Mouse (Mus musculus) cerebellum, adult 9-10 months (tissue): ENCODE data around the gene Nipal1.

Experiments used
- DNase-seq: peaks from one replicate; pipeline ENCODE4 v3.0.0; 2022

Gene Nipal1

DNA sequence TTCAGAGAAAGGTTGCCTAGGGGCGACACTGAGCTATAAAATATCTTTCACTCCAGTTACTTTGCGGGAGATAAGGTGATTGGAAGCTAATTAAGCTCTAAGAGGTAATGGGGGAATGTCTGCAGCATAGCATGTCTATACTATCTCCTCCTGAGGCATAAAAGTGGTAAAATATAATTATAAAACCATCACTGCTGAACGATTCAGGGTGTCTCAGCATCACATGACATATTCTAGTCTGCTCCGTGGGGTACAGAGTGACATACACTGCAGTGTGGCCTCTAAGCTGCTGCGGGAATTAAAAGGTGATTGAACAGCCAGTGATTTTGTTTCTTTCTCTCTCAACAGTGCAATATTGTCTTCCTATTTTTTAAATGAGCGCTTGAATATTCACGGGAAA is 18.8 kb downstream of the Nipal1 start:
- DNase-seq = no peak

GRCm38 (mm10) chr5:72668351-72668750 is 20.8 kb downstream of the Nipal1 start:
- DNase-seq = no peak

DNA sequence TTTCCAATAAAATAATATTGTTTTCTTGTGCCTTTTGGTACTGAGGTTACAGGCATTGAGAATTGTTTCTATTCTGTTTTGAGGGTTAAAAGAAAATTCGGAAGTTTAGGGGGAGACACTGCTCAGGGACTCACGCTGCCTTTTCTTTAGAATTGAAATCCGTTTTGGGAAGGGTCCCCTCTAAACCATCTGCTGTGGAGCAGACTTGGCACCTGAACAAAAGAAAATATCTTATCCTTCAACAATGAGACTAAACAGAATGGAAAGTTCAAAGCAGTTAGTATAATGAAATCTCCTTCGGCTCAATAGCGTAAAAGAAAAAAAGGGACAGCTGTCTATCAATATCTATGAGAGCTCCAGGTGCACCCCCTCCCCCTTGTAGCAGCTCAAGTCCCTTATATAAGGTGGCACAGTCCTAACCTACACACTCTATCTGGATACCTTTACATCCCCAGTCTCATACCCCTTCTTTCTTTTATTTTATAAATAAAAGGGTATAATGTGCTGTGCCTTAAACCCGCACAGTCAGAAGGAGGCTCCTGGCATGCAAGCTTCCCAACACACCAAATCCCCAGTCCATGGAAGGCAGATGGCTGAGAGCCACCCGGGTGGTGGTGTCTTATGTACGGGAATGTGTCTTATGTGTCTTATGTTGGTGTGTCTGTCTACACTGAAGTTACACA is 23.6 kb downstream of the Nipal1 start:
- no peak for DNase-seq

- no peak for DNase-seq
Observed at GRCm38 (mm10) chr5:72674994-72675542, 27.5 kb downstream of the Nipal1 start.

- no peak for DNase-seq
Observed at GRCm38 (mm10) chr5:72681451-72681850, 33.9 kb downstream of the Nipal1 start.

GRCm38 (mm10) chr5:72689556-72689955 is 42.0 kb downstream of the Nipal1 start:
- DNase-seq = no peak

DNA sequence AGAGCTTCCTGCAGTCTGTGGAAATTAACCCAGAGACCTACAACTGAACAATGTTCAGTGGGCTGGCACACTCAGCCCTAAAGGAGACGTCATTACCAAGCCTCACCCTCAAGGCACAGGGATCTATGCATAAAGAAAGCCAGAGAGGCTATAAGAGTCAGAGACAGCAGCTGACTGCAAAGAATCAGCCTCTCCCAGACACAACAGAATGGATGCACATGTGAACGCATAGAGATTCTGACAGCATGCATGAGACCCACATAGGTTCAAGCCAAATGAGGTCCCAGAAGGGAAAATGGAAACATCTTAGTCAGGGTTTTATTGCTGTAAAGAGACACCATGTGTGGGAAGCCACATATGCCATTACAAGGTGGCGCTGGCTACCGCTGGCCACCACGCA is 42.9 kb downstream of the Nipal1 start:
- no peak for DNase-seq

- no peak for DNase-seq
Observed at GRCm38 (mm10) chr5:72694684-72695083, 47.1 kb downstream of the Nipal1 start.

GRCm38 (mm10) chr5:72696491-72696890 is 48.9 kb downstream of the Nipal1 start:
- DNase-seq = no peak

- DNase-seq = no peak
Observed at GRCm38 (mm10) chr5:72698343-72698742, 50.7 kb downstream of the Nipal1 start.

GRCm38 (mm10) chr5:72698818-72699499 is 51.4 kb downstream of the Nipal1 start:
- no peak for DNase-seq

DNA sequence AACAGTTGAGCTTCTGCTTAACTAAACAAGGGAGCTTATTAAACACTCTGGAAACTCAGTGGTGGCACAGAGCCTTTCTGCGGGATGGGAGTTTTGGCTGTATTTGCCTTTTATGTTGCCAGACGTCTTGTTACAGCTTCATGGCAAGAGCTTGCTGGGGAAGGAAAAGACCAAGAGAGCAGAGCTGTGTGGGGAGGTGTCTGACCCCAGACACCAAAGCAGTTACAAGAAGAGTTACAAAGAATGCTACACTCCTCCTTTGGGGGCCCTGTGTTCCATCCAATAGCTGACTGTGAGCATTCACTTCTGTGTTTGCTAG is 51.9 kb downstream of the Nipal1 start:
- no peak for DNase-seq

GRCm38 (mm10) chr5:72702202-72702601 is 54.6 kb downstream of the Nipal1 start:
- no peak for DNase-seq

- no peak for DNase-seq
Observed at GRCm38 (mm10) chr5:72706095-72706494, 58.5 kb downstream of the Nipal1 start.

GRCm38 (mm10) chr5:72706722-72707121 is 59.1 kb downstream of the Nipal1 start:
- no peak for DNase-seq

DNA sequence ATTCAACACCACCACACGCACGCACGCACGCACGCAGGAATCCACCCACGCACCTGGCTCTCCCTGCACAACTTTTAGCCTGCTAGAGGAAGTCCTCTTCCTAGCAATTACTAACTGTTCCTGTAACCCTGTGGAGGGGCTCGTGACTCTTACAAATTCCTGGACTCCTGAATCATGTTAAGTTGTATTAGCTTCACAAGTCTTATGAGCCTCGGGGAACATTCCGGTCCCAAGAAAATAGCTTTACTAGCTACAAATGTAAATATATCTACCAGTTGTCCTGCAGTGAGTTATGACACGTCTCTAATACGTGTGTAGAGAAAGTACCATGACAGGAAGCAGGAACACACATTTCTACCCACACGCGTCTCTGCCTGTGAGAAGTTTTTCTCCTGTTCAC is 61.9 kb downstream of the Nipal1 start:
- no peak for DNase-seq

DNA sequence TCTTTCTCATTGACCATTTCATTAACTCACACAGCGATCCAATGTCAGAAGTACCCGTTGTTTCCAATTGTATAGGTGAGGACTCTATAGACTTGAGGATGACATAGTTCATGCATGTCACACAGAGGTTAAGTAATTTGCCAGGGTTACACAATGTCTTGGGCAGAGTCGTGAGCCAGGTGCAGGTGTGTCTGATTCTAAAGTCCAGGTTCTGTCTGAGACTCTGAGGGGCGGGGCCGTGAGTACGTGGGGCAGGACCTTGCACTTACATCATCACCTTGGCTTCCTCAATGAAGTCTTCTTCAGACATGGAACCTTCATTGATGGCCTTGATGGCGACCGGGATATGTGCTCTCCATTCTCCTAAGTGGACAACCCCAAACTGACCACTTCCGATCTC is 62.4 kb downstream of the Nipal1 start:
- DNase-seq = no peak

DNA sequence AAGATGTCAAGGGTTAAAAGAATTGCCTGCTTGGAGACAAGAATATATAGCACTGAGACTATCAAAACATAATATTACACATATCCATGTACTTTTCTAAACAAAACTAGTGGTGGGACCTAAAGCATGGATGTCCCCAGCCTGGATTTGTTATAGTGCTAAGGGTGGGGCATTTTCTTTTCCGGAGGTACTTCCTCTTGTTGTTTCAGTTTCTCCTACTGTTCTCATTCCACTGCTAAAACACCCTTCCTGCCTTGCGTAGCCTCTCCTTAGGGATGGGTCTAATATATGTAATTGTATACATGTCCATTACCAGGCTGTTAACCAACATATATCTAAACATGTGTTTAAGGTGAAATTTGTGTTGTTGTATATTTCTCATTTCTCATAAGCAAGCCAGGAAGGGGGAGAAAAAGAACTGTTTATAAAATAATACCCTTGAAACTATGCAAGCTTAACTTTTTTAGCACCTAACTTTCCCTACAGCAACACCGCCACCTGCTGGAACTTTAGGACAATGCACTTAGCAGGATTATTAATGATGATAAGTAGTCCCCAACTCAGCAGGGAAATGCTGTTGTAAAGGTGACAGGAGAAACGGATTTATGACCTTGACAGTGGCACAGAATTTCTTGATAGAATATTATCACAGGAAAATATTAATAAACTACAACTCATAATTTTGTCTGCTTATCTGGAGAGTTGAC is 63.1 kb downstream of the Nipal1 start:
- peak; percentile 41 for DNase-seq

- no peak for DNase-seq
Observed at GRCm38 (mm10) chr5:72720587-72720986, 73.0 kb downstream of the Nipal1 start.
